ENCODE assay signal across 8 mouse cellular contexts in genomic region chr3:145922019-145922854, GRCm38 (mm10). TPM values are rescaled to one million over a fixed set of nuclear protein-coding genes. Genes with fewer than 3 reads are reported as not detected.
A peak's percentile ranks its signal among the peaks of the same experiment; 100 is the strongest.
DNase-seq lines count a peak whose midpoint lies in the region; ATAC-seq and TF ChIP-seq lines count a peak whose summit lies in the region.

Bcl10 (plus strand) TSS chr3:145922804.

- peak within 1 kb of the TSS; percentile 57 for H3K4me2 ChIP-seq in kidney, embryonic 14.5 days (replicated peaks; ENCODE audit: low read depth, low read length)
- peak within 1 kb of the TSS; percentile 65 for H3K4me2 ChIP-seq in intestine, postnatal 0 days (replicated peaks; ENCODE audit: low read depth)
- peak within 1 kb of the TSS; percentile 56 for H3K4me2 ChIP-seq in midbrain, embryonic 12.5 days (replicated peaks)

- in situ Hi-C loops in Patski (cut with MboI; ENCODE audit: low pct_unique_long_range_greater_than_20kb): no loop called here

- no peaks in the 10 kb centered on the region for H3K36me3 ChIP-seq in kidney, embryonic 14.5 days (ENCODE audit: control insufficient read depth, insufficient read depth, low read length)
- H3K36me3 ChIP-seq in intestine, postnatal 0 days (ENCODE audit: control insufficient read depth, insufficient read depth): no peaks in the 10 kb centered on the region
- no peaks in the 10 kb centered on the region for H3K36me3 ChIP-seq in midbrain, embryonic 12.5 days

- H3K9ac ChIP-seq in kidney, embryonic 14.5 days (ENCODE audit: low read depth, low read length): peak within 1 kb of the TSS; percentile 34
- H3K9ac ChIP-seq in intestine, postnatal 0 days (ENCODE audit: low read depth, low read length): no peak within 1 kb of the TSS
- H3K9ac ChIP-seq in midbrain, embryonic 12.5 days (replicated peaks): no peak within 1 kb of the TSS; the same call in 1 of the 2 replicates

- POLR2A ChIA-PET in Patski (lab: Charles Lee): interaction anchor here (0.7 kb wide), 1 partner anchor 29 kb away, joined by 3 read pairs; no protein-coding TSS in a partner anchor

- WGBS in kidney, embryonic 14.5 days: 36% methylated on average over 11 of the region's 11 CpGs
- WGBS in intestine, postnatal 0 days: 36% methylated on average over 11 of the region's 11 CpGs
- 26% methylated on average over 11 of the region's 11 CpGs for WGBS in midbrain, embryonic 12.5 days

- CTCF ChIA-PET in Patski (lab: Charles Lee): interaction anchor here (0.8 to 1.5 kb wide), 8 partner anchors 11 to 94 kb away, joined by 3 to 4 read pairs (median 3); partner anchors contain the start of gene 2410004B18Rik

- no peak for TF ChIP-seq CTCF in Patski (IDR thresholded peaks at IDR 0.05)
- no peak for TF ChIP-seq CTCF in intestine, postnatal 0 days (IDR thresholded peaks at IDR 0.05; ENCODE audit: low read depth)

- peak within 1 kb of the TSS; percentile 42 for H3K4me3 ChIP-seq in kidney, embryonic 14.5 days (ENCODE audit: low read length)
- H3K4me3 ChIP-seq in intestine, postnatal 0 days (ENCODE audit: low read depth, low read length): peak within 1 kb of the TSS; percentile 79
- peak within 1 kb of the TSS; percentile 85 for H3K4me3 ChIP-seq in midbrain, embryonic 12.5 days

- DNase-seq in kidney, adult 18-20 months: no peak
- no peak for DNase-seq in Patski (ENCODE audit: low read depth, low spot score)
- DNase-seq in cerebellum, adult 11 months: no peak
- no peak for DNase-seq in ovary, adult 18-20 months (ENCODE audit: low spot score)

- peak within 1 kb of the TSS; percentile 87 for H3K27ac ChIP-seq in kidney, embryonic 14.5 days (ENCODE audit: low read depth, low read length)
- peak within 1 kb of the TSS; percentile 54 for H3K27ac ChIP-seq in intestine, postnatal 0 days (ENCODE audit: low read depth, low read length)
- H3K27ac ChIP-seq in midbrain, embryonic 12.5 days (replicated peaks): 0 out of 2 replicates have a peak within 1 kb of the TSS, but pooled peaks have one; percentile 52

- no peaks in the 10 kb centered on the region for H3K9me3 ChIP-seq in kidney, embryonic 14.5 days (ENCODE audit: control insufficient read depth, low read length)
- no peaks in the 10 kb centered on the region for H3K9me3 ChIP-seq in intestine, postnatal 0 days (ENCODE audit: control insufficient read depth)
- H3K9me3 ChIP-seq in midbrain, embryonic 12.5 days: no peaks in the 10 kb centered on the region

- H3K4me1 ChIP-seq in kidney, embryonic 14.5 days (ENCODE audit: control insufficient read depth, insufficient read depth, low read length): peaks cover 7% of the 10 kb centered on the region
- H3K4me1 ChIP-seq in intestine, postnatal 0 days (replicated peaks; ENCODE audit: control insufficient read depth, insufficient read depth, low read length): peaks cover 8% of the 10 kb centered on the region
- peaks cover 10% of the 10 kb centered on the region for H3K4me1 ChIP-seq in midbrain, embryonic 12.5 days

- no peaks in the 10 kb centered on the region for H3K27me3 ChIP-seq in kidney, embryonic 14.5 days (ENCODE audit: control insufficient read depth, insufficient read depth, low read length)
- H3K27me3 ChIP-seq in Patski: no peaks in the 10 kb centered on the region
- H3K27me3 ChIP-seq in intestine, postnatal 0 days (replicated peaks; ENCODE audit: control insufficient read depth, insufficient read depth, low read length): no peaks in the 10 kb centered on the region
- no peaks in the 10 kb centered on the region; the same call in 1 of the 2 replicates for H3K27me3 ChIP-seq in midbrain, embryonic 12.5 days

- ATAC-seq in kidney, embryonic 14.5 days (ENCODE audit: low FRiP score, low TSS enrichment): no peak
- no peak for ATAC-seq in Patski
- ATAC-seq in granulocyte monocyte progenitor cell, adult 5-6 weeks (replicated peaks; ENCODE audit: poor library complexity, severe bottlenecking): no peak
- ATAC-seq in intestine, postnatal 0 days: no peak
- ATAC-seq in midbrain, embryonic 12.5 days (ENCODE audit: low FRiP score, low read depth): no peak

RNA-seq across cellular contexts. Expression of gene Bcl10, which starts in this region (rescaled TPM):
- polyA plus RNA-seq in kidney, embryonic 14.5 days (2014; fragmentation: Nextera tagmentation; extraction: Ambion mirVana): 52.5 and 54.5 TPM in 2 replicates
- polyA plus RNA-seq in Patski (2021): 51.4 TPM
- total RNA-seq in granulocyte monocyte progenitor cell, adult 5-6 weeks (2014; fragmentation: Nextera tagmentation): 23.8 and 47.4 TPM in 2 replicates
- total RNA-seq in granulocyte monocyte progenitor cell, adult 5-6 weeks (2017): 37.1 and 48.8 TPM in 2 replicates
- 39.1 and 40.3 TPM in 2 replicates for polyA plus RNA-seq in intestine, postnatal 0 days (2015; fragmentation: Nextera tagmentation; extraction: Ambion mirVana)
- 43.5 and 47.1 TPM in 2 replicates for polyA plus RNA-seq in midbrain, embryonic 12.5 days (2016; fragmentation: Nextera tagmentation; extraction: Ambion mirVana)
